Mouse (Mus musculus) testis, adult 2 months (tissue): ENCODE results near the gene Bcdin3d.

ENCODE experiments used
- CTCF ChIP-seq: fragments of 200-500 bp; IDR thresholded peaks from 2 replicates; pipeline ENCODE4 v1.5.1; 2012; ENCODE audit warnings: low read depth, mild to moderate bottlenecking, inconsistent platforms, low read length, moderate library complexity; ENCODE audit not compliant: control insufficient read depth, insufficient read depth, insufficient replicate concordance
- POLR2A ChIP-seq: fragments of 200-500 bp; IDR thresholded peaks from 2 replicates; pipeline ENCODE4 v1.6.1; 2012; ENCODE audit warnings: low read depth, mild to moderate bottlenecking, inconsistent platforms, low read length, moderate library complexity; ENCODE audit not compliant: control insufficient read depth

- TF ChIP-seq CTCF (no peak), POLR2A (no peak)
Observed at GRCm38 (mm10) chr15:99421676-99422075, 52.9 kb downstream of the Bcdin3d start.
